Mouse (Mus musculus): ENCODE results near the gene Cln6.
"Not testable (repeated sequence)": the region's sequence is repeated elsewhere in the genome, so short reads cannot be mapped to it uniquely, and the experiment has no call there.

The Cln6 gene

DNA sequence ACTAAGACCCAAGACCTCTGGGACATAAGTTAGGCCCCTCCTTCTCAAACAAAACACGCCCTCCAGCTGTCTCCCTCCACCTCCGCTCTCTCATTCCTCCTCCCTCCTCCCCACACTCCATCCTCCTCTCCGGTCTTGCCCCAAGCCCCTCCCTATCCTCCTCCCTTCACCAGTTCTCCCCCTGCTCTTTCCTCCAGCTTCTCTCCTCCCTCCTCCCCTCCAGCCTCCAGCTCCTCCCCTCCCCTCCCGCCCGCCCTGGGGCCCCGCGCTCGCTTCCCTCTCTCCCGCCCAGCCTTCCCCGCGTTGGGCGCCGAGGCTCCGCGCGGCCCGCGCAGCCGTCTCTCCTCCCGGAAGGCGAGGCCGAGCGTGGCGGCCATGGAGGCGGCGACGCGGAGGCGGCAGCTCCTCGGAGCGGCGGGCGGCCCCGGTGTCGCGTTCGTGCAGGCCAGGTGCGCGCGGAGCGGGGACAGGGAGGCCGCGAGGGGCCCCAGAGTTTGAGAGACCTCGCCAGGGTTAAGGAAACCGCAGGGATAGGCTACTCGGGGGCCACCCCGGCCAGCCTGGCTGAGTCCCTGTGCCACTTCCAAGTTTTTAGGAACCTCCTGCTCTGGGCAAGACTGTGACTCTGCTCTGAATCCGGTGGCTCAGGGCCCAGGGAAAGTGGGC lies at the start of gene Cln6:
Cln6 (plus strand) TSS at position 280 of the 666 bp plus-strand sequence.
- peak; percentile 97 for DNase-seq (ENCODE audit: low read depth, low spot score)

- DNase-seq (ENCODE audit: low read depth, low spot score): peak; percentile 43
Observed at GRCm38 (mm10) chr9:62789856-62790255, 48.7 kb upstream of the Cln6 start.

DNA sequence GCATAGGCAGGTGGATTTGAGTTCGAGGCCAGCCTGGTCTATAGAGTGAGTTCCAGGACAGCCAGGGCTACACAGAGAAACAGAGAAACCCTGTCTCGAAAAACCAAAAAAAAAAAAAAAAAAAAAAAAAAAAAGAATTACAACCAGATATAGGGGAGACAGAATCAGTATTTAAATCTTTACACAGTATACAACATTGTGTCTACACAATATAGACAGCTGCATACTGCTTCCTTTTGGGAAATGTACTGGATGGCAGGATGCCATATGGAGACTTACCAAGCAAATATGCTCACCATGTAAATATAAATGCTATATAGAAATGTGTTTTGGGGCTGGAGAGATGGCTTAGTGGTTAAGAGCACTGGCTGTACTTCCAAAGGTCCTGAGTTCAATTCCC lies 39.4 kb upstream of the Cln6 start:
- DNase-seq (ENCODE audit: low read depth, low spot score): not testable (repeated sequence)

GRCm38 (mm10) chr9:62810095-62810494 lies 28.5 kb upstream of the Cln6 start:
- no peak for DNase-seq (ENCODE audit: low read depth, low spot score)

DNA sequence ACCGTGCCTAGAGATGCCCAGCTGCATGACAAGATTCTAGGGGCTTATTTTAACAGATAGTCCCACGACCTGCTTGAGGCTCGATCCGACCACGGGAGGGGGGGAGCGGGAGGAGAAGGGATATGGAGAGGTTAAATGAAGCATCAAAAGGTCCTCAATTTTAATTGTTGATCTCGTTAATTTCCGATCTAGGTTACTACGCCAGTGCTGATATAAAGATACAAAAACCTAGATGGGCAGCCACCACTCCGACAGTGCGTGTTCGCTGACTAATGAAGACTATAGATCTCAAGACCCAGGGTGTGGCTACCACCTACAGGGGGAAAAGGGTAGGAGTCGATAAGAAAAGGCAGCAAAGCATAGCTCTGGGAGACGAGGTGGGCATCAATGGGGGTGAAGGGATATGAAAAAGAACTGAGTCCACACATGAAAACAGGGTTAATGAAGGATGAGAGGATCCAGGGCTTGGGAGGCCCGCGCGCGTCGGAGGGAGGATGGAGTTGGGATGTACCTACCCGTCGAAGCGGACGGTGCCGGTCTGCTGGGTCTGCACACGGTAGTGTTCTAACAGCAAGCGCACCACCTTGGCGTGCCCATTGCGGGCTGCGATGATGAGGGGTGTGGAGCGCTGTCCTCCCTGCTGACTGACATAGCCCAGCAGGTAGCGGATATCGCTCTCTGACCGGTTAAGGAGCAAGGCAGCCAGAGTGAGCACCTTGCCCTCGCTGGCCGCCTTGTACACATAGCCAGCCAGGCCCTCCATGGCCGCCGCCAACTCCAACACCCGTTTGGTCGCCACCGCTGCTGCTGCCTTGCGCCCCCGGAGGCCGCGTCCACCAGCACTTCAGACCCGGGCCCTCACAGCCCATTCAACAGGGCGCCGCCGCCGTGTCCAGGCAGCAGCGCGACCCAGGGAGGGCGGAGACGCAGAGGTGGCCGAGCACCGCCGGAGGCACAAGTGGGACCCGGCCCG lies 27.8 kb upstream of the Cln6 start:
- peak; percentile 51 for DNase-seq (ENCODE audit: low read depth, low spot score)

GRCm38 (mm10) chr9:62811516-62812121 lies 27.0 kb upstream of the Cln6 start, which contains the start of gene Fem1b:
TSS of gene Fem1b (minus strand) at chr9:62811934.
- DNase-seq (ENCODE audit: low read depth, low spot score): peak; percentile 99

- DNase-seq (ENCODE audit: low read depth, low spot score): peak; percentile 52
Observed at GRCm38 (mm10) chr9:62812216-62813049, 26.2 kb upstream of the Cln6 start.

GRCm38 (mm10) chr9:62814751-62815150 lies 23.8 kb upstream of the Cln6 start:
- DNase-seq (ENCODE audit: low read depth, low spot score): no peak

GRCm38 (mm10) chr9:62816323-62817098 lies 22.1 kb upstream of the Cln6 start:
- DNase-seq (ENCODE audit: low read depth, low spot score): no peak

GRCm38 (mm10) chr9:62817099-62817571 lies 21.4 kb upstream of the Cln6 start:
- peak; percentile 78 for DNase-seq (ENCODE audit: low read depth, low spot score)

GRCm38 (mm10) chr9:62817828-62818614 lies 20.6 kb upstream of the Cln6 start:
- peak; percentile 21 for DNase-seq (ENCODE audit: low read depth, low spot score)

- no peak for DNase-seq (ENCODE audit: low read depth, low spot score)
Observed at GRCm38 (mm10) chr9:62819494-62819893, 19.1 kb upstream of the Cln6 start.

DNA sequence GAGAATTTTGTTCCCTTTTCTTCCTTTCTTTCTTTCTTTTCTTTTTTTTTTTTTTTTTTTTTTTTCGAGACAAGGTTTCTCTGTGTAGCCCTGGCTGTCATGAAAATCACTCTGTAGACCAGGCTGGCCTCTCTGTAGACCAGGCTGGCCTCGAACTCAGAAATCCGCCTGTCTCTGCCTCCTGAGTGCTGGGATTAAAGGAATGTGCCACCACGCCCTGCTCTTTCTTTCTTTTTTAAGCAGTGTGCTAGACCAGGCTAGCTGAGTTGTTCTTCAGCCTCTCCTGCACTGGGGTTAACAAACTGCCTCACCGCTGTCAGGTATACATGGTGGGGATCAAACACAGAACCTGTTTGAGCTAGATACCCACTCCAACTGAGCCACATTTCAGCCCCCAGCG lies 18.7 kb upstream of the Cln6 start:
- not testable (repeated sequence) for DNase-seq (ENCODE audit: low read depth, low spot score)

GRCm38 (mm10) chr9:62820829-62821228 lies 17.8 kb upstream of the Cln6 start:
- no peak for DNase-seq (ENCODE audit: low read depth, low spot score)

GRCm38 (mm10) chr9:62821811-62822210 lies 16.8 kb upstream of the Cln6 start:
- no peak for DNase-seq (ENCODE audit: low read depth, low spot score)

DNA sequence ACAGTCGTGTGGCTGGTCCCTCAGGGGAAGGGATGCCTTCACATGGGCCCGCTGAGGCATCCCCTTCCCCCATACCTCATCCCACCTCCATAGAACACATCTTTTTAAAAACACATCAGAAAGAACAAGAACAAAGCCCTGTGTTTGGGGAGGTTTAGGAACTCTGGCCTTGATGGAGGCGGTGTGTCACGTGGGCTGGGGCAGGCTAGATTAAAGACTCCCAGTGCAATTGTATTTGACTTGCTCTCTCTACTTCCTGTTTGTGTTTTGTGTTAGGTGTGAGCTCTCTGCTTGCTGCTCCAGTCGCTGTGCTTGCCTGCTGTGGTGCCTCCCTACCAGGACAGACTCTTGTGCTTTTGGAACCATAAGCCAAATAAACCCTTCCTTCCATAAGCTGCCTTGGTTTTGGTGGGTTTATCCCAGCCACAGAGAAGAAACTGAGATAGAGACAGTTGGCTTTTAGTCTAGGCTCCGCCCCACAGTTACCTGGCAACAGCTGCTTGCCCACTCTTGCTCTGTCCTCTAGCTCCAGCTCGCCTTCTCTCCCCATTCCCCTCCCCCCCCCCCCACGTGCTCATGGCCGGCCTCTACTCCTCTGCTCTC lies 12.7 kb upstream of the Cln6 start:
- no peak for DNase-seq (ENCODE audit: low read depth, low spot score)

GRCm38 (mm10) chr9:62826456-62826855 lies 12.1 kb upstream of the Cln6 start:
- no peak for DNase-seq (ENCODE audit: low read depth, low spot score)

DNA sequence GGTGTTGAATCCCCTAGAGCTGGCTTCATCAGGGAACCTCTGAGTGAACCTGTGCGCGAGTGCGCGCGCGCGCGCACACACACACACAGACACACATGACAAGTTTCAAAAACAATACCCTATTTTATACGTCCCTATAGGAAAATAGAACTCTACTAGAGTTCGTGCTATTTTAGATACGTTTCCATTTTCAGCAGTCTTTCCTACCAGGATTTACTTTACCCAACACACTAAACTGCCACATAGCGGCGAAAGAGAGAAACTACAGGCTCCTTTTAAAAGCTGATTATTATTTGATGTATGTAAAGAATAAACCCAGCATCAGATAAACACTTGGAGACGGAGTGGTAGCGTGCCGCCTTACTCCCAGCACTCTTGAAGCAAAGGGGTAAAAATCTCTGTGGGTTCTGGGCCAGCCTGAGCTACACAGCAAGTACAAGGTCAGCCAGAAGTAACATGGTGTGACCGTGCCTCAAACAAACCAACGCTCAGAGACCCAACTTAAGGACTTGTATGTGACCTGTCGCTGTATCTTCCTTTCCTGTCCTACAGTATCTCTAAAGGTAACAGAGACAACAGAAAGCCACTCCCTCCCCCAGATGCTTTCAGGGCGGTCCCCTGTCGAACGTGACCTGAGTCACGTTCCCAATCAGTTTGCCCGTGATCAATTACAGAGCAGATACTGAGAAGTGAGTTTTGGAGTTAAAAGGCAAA lies 10.5 kb upstream of the Cln6 start:
- DNase-seq (ENCODE audit: low read depth, low spot score): peak; percentile 69
